Mouse (Mus musculus) retina, postnatal 7 days (tissue): Measurements from ENCODE around the gene Itpr1.

Experiments used
- DNase-seq: peaks from one replicate; pipeline ENCODE4 v3.0.0-alpha.2; 2012; ENCODE audit warnings: low read depth, low spot score

Itpr1 gene

GRCm38 (mm10) chr6:108441290-108441689 lies 228.4 kb downstream of the Itpr1 start:
- no peak for DNase-seq

DNA sequence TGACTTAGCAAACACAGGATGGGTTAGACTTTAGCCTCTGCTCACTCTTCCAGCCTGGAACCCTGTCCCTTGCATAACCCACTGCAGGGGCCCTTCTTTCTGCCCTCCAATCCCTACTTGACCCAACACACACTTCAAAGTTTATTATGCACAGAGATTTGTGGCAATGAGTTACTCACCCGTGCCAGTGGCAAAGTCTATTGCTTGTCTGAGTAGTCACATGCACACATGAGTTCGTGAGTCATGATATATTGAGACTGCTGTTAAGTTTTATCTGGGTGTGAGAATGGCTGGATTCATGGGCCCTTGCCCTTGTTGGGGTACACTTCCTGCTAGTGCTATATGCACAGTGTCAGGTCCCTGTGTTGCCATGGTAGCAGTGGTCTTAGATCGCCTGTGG lies 229.4 kb downstream of the Itpr1 start:
- DNase-seq = no peak

DNA sequence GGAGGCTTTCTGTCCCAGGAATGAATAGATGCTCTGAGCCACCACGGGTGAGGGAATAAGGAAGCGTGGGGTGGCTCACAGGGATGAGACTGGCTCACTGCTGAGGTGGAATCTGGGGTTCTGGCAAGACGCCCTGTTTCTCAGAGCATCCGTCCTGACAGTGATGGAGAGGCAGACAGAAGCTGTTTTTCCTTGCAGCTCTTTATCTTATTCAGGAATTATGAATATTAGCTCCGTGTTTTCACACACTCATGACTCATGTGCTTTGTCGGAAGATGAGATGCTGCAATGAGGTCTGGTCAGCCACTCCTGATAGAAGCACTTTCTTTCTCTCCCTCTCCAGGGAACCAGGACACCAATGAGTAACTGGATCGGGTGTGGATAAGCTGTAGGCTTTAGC lies 231.5 kb downstream of the Itpr1 start:
- DNase-seq = no peak

- DNase-seq = no peak
These were observed 232.1 kb downstream of the Itpr1 start for GRCm38 (mm10) chr6:108445006-108445405.

- no peak for DNase-seq
These were observed 233.9 kb downstream of the Itpr1 start for GRCm38 (mm10) chr6:108446766-108447165.

DNA sequence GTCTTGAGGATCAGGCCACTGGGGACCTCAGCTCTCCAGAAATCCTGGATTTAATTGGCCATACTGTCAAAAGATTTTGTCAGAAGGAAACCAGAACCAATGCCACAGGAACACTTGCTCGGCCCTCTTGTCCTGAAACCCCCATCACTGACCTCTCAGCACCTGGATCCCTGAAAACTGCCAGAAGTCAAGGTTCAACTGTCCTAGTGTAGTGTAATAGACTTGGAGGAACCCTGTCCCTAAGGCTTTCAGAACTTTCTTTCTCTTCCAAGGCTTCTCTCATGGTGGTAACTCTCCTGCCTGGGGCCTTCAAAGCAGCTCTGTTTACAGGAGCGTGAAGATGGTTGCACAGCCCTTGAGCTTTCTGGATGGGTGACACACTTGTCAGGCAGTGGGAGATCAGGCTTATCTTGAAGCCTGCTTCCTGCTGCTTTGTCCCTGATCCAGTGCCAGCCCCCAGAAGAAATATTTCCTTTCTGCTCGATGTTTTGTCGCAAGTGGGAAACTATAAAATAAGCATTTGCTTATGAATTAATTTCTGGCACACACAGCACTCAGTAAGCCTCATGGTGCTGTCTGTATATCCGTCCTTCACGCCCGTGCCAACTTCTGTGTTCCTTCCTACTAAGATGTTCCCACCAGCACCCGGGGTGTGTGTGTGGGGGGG lies 234.4 kb downstream of the Itpr1 start:
- DNase-seq = no peak

- DNase-seq = no peak
These were observed 235.3 kb downstream of the Itpr1 start for GRCm38 (mm10) chr6:108448016-108448735.

DNA sequence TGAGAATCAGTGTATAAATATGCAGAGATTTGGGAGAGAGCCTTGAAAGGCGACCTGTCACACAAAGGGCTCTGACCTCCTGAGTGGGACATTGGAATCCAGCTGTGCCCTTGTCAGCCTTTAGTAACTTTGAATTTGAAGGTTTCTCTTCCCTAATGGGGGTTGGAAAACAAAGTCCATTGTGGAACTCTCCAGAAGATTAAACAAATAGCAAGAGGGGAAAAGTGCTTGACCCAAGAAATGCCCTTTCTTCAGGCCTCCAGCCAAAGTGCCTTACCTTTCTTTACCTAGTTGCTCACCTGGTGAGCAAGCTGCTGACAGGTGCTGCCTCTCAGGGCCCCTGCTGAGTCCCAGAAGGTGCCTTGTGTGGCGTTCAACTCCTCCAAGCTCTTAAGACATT lies 236.0 kb downstream of the Itpr1 start:
- no peak for DNase-seq

- DNase-seq = no peak
These were observed 238.6 kb downstream of the Itpr1 start for GRCm38 (mm10) chr6:108451536-108451935.

GRCm38 (mm10) chr6:108453618-108454017 lies 240.7 kb downstream of the Itpr1 start:
- DNase-seq = no peak

DNA sequence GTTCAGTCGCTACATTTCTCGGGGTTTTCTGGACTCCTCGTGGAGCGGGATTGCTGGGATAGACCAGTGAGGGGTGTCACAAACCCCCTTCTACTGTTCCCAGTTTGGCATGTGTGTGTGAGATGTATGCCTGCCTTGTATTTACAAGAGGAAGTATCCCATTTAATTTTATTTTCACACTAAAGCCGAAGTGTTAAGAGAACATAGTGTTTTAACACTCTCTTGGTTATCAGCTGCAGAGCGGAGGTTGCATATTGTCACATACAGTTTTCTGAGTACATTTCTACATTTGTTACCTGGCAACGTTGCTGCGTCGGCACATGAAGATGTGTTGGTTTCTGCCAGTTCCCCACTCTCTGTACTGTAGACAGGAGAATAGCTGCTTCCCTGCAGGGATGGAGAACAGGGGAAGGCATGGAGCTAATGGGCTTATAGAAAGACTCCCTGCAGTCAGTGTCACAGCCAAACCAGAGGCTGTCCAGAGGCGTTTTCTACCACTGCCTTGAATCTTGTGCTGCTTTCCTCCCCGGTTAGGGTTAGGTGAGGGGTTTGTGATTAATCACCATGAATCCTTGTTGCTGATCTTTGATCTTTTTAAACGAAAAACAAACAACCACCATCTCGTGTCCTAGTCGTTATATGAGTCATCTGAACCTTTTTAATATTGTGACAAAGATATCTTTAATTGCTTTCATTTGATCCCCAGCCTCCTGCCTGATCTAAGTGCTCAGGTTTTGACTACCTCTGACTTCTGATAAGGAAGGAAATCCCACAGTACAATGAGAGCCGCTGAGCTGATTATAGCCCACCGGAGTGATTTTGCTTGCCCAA lies 241.4 kb downstream of the Itpr1 start:
- no peak for DNase-seq

DNA sequence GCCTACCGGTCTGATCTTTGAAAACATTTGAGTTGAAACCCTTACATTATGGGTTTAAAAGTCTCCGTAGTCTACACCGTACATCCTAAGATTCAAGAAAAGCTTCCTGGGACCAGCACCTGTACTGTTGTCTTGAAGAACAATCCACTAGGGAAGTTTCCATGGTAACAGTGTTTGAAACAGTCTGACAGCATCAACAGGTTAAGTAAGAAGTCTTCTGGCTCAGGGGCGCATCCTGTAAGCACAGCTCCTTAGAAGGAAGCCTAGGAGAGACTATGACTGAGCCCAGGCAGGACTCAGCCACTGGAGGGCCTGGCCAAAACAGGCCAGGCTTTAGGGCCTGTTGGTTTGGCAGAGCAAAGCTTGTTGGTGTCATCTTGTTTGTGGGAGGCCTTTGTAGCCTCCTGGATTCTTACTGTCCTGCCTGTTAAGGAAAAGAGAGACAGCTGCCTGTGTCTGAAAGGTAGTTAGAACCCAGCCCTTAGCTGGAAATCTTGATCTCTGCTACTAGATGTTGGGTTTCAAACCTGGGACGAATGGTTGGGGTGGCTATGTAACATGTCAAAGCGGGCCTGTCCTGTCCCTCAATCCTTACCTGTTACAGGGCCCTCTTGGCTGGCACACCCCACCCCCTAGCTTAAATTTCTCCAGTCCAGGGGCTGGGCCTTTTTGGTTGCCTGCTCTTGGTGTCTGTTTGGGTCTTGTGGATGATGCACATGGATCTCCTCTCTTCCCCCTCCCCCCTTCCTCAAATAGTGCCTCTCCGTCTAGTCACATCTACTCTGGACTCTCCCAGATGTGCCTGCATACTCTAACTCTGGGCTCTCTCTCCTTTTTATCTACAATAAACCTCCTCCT lies 242.3 kb downstream of the Itpr1 start:
- DNase-seq = no peak

DNA sequence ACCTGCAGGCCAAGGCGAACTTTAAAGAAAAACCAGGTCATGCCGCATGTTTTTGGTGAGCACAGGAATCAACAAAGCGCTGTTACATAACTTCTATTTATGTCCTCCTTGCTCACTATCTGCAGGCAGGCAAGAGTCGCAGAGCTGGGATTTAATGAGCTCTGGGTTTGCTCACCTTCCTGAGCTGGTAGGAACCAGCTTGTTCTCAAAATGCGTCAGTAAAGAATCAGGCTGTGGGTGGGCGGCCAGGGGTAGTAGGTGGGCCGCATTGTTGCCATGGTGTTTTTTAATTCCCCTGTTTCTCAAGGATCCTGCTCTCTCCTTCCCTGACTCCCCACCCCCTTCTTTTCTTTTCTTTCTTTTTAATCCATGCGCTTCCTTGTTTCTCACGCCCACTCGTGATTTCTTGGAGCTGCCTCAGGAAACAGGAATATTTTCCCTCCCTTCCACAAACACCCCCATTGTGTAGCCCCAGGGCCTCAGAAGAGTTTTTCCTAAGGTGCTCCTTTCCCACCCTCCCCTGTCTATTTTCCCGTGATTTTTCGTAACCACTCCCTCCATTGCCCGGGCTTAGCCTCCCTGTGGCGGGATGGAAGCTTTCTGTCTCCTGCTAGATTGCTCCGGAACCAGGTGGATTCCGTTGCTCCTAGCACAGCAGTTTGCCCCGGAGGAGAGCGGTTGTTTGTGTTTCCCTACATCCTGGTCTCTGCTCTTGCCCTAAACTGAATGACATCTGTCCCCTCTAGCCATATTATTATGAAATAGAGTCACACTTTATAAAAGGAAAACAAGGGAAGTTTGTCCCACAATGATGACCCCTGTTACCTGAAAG lies 243.6 kb downstream of the Itpr1 start:
- no peak for DNase-seq

GRCm38 (mm10) chr6:108457063-108457405 lies 244.1 kb downstream of the Itpr1 start:
- no peak for DNase-seq

GRCm38 (mm10) chr6:108457516-108458181 lies 244.8 kb downstream of the Itpr1 start:
- no peak for DNase-seq

DNA sequence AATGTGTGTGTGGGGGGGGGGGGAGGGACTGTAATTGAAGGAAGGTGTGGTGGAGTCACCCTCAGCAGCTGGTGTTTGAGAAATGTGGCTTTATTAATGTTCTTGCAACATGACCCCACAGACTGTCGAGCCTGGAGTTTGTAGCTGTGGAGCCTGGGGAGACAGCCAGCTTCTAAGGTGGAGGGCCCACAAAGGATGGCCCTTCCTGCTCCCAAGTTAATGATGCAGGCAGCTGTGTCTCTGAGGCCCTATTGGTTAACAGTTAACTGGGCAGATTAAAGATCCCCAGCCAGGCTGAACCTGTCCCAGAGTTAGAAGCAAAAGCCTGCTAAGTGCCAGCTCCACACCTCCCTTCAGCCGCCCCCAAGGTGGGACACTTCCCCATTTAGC lies 245.3 kb downstream of the Itpr1 start:
- no peak for DNase-seq

DNA sequence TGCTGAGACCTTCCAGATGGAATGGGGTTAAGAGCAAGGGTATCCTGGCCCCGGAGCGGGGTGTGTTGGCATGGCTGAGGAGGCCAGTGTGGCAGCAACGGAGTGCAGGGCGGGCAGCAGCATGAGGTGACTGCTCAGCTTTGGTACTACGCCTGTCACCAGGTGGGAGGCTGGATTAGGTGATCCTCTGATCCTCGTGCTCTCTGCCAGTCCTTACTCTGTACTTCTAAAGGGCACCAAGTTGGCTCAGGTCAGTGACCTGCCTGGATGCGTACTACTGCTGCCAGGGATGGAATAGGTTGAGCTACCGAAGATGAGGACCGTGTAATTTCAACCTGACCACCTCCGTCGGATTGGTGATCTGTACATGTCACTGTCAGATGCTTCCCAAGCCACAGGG lies 245.9 kb downstream of the Itpr1 start:
- DNase-seq = no peak

DNA sequence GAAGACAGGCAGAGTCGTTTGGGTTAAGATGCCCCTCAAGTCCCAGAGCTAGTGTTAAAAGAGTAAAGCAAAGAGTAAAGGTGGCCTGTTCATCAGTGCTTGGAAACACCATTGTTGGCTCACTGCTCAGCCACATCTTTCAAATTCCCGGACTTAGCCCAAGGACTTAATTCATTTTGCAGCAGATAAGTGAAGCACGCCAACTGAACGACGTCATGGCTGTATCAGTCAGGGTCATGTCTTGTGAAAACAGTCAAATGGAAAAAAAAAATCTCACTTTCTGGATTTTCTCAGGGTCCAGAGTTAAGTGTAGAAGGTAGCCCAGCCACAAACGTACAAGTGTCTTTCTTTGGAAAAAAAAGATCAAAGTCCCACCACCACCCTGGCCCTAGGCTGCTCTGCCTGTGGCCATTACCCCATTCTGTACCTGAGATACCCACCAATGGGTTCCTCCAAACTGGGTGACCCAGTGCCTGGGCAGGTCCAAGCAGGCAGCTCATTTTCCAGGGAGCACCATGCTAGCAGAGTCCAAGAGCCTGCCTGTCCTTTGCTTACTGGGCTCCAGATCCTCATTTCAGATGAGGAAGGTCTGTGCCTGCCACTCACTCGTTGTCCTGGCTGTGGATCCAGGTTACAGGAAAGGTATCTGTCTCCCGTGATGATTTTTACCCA lies 251.5 kb downstream of the Itpr1 start:
- DNase-seq = no peak

DNA sequence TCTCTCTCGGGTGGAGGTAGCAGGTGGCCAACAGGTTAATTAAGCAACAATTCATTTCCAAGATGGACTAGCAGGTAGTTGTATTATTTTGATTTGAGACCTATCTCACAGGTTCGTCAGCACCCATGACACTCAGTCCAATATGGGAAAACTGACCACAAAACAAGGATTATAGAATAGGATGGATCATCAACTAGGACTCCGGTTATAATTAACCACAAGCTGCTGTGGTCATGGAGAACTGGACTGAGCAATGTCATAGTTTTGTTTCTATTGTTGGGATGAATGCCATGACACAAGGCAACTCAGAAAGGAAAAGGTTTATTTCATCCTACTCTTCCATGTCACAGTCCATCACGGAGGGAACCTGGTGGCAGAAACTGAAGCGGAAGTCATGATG lies 252.3 kb downstream of the Itpr1 start:
- DNase-seq = no peak

- DNase-seq = no peak
These were observed 253.2 kb downstream of the Itpr1 start for GRCm38 (mm10) chr6:108466061-108466531.
